Mouse (Mus musculus): Measurements from ENCODE around the gene Klc3.

Gene Klc3

GRCm38 (mm10) chr7:19409753-19410152 is 5.8 kb upstream of the Klc3 start:
- no peak for DNase-seq (ENCODE audit: low spot score)

- peak; percentile 66 for DNase-seq (ENCODE audit: low spot score)
These were observed 1.5 kb upstream of the Klc3 start for GRCm38 (mm10) chr7:19405417-19405816.

- no peak for DNase-seq (ENCODE audit: low spot score)
These were observed 572 bp upstream of the Klc3 start, which contains the start of gene Ckm for GRCm38 (mm10) chr7:19404476-19404875. Gene Ckm, plus strand, starts transcription at chr7:19404776.

- no peak for DNase-seq (ENCODE audit: low spot score)
These were observed 1.3 kb downstream of the Klc3 start for GRCm38 (mm10) chr7:19402535-19403112.

- no peak for DNase-seq (ENCODE audit: low spot score)
These were observed 3.0 kb downstream of the Klc3 start for GRCm38 (mm10) chr7:19400946-19401345.

- DNase-seq (ENCODE audit: low spot score), result no peak
These were observed 4.2 kb downstream of the Klc3 start for GRCm38 (mm10) chr7:19399496-19400280.

GRCm38 (mm10) chr7:19394484-19394883 is 9.4 kb downstream of the Klc3 start:
- DNase-seq (ENCODE audit: low spot score), result no peak

- no peak for DNase-seq (ENCODE audit: low spot score)
These were observed 15.0 kb downstream of the Klc3 start for GRCm38 (mm10) chr7:19388699-19389413.

- peak; percentile 46 for DNase-seq (ENCODE audit: low spot score)
These were observed 20.2 kb downstream of the Klc3 start for GRCm38 (mm10) chr7:19383708-19384107.

GRCm38 (mm10) chr7:19382166-19382541 is 21.8 kb downstream of the Klc3 start:
- peak; percentile 58 for DNase-seq (ENCODE audit: low spot score)

- peak; percentile 100 for DNase-seq (ENCODE audit: low spot score)
These were observed 22.3 kb downstream of the Klc3 start, which contains the start of gene Ercc2 for GRCm38 (mm10) chr7:19381377-19382165. Gene Ercc2, plus strand, starts transcription at chr7:19382010.

- DNase-seq (ENCODE audit: low spot score), result no peak
These were observed 25.9 kb downstream of the Klc3 start for GRCm38 (mm10) chr7:19378049-19378448.

GRCm38 (mm10) chr7:19376019-19376418 is 27.9 kb downstream of the Klc3 start:
- DNase-seq (ENCODE audit: low spot score), result no peak

- DNase-seq (ENCODE audit: low spot score), result no peak
These were observed 28.5 kb downstream of the Klc3 start for GRCm38 (mm10) chr7:19375368-19375767.

GRCm38 (mm10) chr7:19373367-19373766 is 30.5 kb downstream of the Klc3 start:
- no peak for DNase-seq (ENCODE audit: low spot score)

GRCm38 (mm10) chr7:19369823-19370425 is 34.0 kb downstream of the Klc3 start:
- no peak for DNase-seq (ENCODE audit: low spot score)

- DNase-seq (ENCODE audit: low spot score), result peak; percentile 55
These were observed 35.5 kb downstream of the Klc3 start for GRCm38 (mm10) chr7:19368380-19368779.

- no peak for DNase-seq (ENCODE audit: low spot score)
These were observed 38.5 kb downstream of the Klc3 start for GRCm38 (mm10) chr7:19365376-19365775.

- DNase-seq (ENCODE audit: low spot score), result peak; percentile 75
These were observed 40.0 kb downstream of the Klc3 start for GRCm38 (mm10) chr7:19363881-19364280.

- DNase-seq (ENCODE audit: low spot score), result no peak
These were observed 41.6 kb downstream of the Klc3 start for GRCm38 (mm10) chr7:19362276-19362675.

GRCm38 (mm10) chr7:19361720-19362119 is 42.2 kb downstream of the Klc3 start:
- peak; percentile 76 for DNase-seq (ENCODE audit: low spot score)

GRCm38 (mm10) chr7:19360944-19361343 is 43.0 kb downstream of the Klc3 start:
- peak; percentile 90 for DNase-seq (ENCODE audit: low spot score)
